Mouse (Mus musculus): ENCODE results near the gene Selplg. TPM values are rescaled to one million over a fixed set of nuclear protein-coding genes. Genes with fewer than 3 reads are reported as not detected.

Gene Selplg
- polyA plus RNA-seq, 1 experiment = not detected

- no peaks in the 10 kb centered on the region for H3K27me3 ChIP-seq (ENCODE audit: control insufficient read depth, insufficient read depth, insufficient read length)
- H3K4me2 ChIP-seq (ENCODE audit: low read depth) = peak within 1 kb of the TSS; percentile 79
- peaks cover 5% of the 10 kb centered on the region for H3K79me2 ChIP-seq (ENCODE audit: control insufficient read depth, insufficient read depth)
- no peaks in the 10 kb centered on the region for H3K36me3 ChIP-seq (ENCODE audit: control insufficient read depth, insufficient read depth)
- peak within 1 kb of the TSS; percentile 34 for H3K4me3 ChIP-seq
- TF ChIP-seq MYOD1 (IDR thresholded peaks at IDR 0.05; ENCODE audit: control insufficient read depth in 1 of 3, insufficient read length in 2 of 3, low read depth in 2 of 3) (peak in 2 of 3 experiments; percentile 94 to 97), TCF12 (IDR thresholded peaks at IDR 0.05; ENCODE audit: insufficient read depth, poor library complexity, severe bottlenecking) (peak; percentile 35), POLR2A (IDR thresholded peaks at IDR 0.05; ENCODE audit: insufficient read length, low read depth) (peak; percentile 97), REST (IDR thresholded peaks at IDR 0.05; ENCODE audit: insufficient read depth, insufficient read length) (peak; percentile 51), POLR2AphosphoS2 (IDR thresholded peaks at IDR 0.05; ENCODE audit: insufficient read length, low read depth) (peak; percentile 94), MYOG (IDR thresholded peaks at IDR 0.05; ENCODE audit: control insufficient read depth in 1 of 3, insufficient read depth in 1 of 3, insufficient read length in 2 of 3, low read depth in 2 of 3) (peak; percentile 62 to 96 (median 95)), CEBPB (IDR thresholded peaks at IDR 0.05; ENCODE audit: insufficient read depth, poor library complexity, severe bottlenecking) (no peak), E2F4 (IDR thresholded peaks at IDR 0.05; ENCODE audit: insufficient read depth) (no peak), MAX (IDR thresholded peaks at IDR 0.05; ENCODE audit: low read depth) (no peak), SRF (IDR thresholded peaks at IDR 0.05; ENCODE audit: control insufficient read depth, insufficient read length, low read depth) (no peak), TCF3 (IDR thresholded peaks at IDR 0.05; ENCODE audit: insufficient read length, low read depth) (peak; percentile 82), USF1 (IDR thresholded peaks at IDR 0.05; ENCODE audit: low read depth) (no peak)
- H3ac ChIP-seq (ENCODE audit: control insufficient read depth, insufficient read length) = no peak within 1 kb of the TSS
Measured at GRCm38 (mm10) chr5:113800280-113800679, 32.2 kb downstream of the Selplg start, which contains the start of gene Tmem119. Gene Tmem119, minus strand, starts transcription at chr5:113800516.

DNA sequence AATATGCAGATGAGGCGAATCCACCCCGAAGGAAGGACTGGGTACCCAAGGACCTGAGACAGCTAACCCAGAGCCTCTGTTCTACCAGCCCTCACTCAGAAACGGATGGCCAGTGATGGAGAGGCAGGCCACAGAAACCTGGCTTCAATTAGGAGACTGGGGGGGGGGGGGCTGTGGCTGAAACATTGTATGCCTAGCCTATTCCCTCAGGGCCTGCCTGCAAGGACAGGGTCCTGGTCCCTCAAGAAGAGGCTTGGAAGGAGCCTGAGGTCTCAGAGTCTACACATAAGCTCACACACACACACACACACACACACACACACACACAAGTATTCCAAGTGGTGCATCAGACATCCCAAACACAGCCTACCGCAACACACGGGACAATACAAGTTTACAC, 32.8 kb downstream of the Selplg start:
- TF ChIP-seq MYOD1 (IDR thresholded peaks at IDR 0.05; ENCODE audit: control insufficient read depth in 1 of 3, insufficient read length in 2 of 3, low read depth in 2 of 3) (no peak), POLR2AphosphoS2 (IDR thresholded peaks at IDR 0.05; ENCODE audit: insufficient read length, low read depth) (no peak), TCF12 (IDR thresholded peaks at IDR 0.05; ENCODE audit: insufficient read depth, poor library complexity, severe bottlenecking) (no peak), CEBPB (IDR thresholded peaks at IDR 0.05; ENCODE audit: insufficient read depth, poor library complexity, severe bottlenecking) (no peak), USF1 (IDR thresholded peaks at IDR 0.05; ENCODE audit: low read depth) (no peak), POLR2A (IDR thresholded peaks at IDR 0.05; ENCODE audit: insufficient read length, low read depth) (no peak), E2F4 (IDR thresholded peaks at IDR 0.05; ENCODE audit: insufficient read depth) (no peak), MYOG (IDR thresholded peaks at IDR 0.05; ENCODE audit: control insufficient read depth in 1 of 3, insufficient read depth in 1 of 3, insufficient read length in 2 of 3, low read depth in 2 of 3) (no peak), MAX (IDR thresholded peaks at IDR 0.05; ENCODE audit: low read depth) (no peak)
- H3K4me2 ChIP-seq (ENCODE audit: low read depth) = peak overlapping the region; percentile 79
- H3K27me3 ChIP-seq (ENCODE audit: control insufficient read depth, insufficient read depth, insufficient read length) = no peaks in the 10 kb centered on the region
- no peaks in the 10 kb centered on the region for H3K36me3 ChIP-seq (ENCODE audit: control insufficient read depth, insufficient read depth)
- peak overlapping the region; percentile 34 for H3K4me3 ChIP-seq
- H3ac ChIP-seq (ENCODE audit: control insufficient read depth, insufficient read length) = no peak overlapping the region
- peaks cover 5% of the 10 kb centered on the region for H3K79me2 ChIP-seq (ENCODE audit: control insufficient read depth, insufficient read depth)

GRCm38 (mm10) chr5:113798525-113798924, 33.9 kb downstream of the Selplg start:
- peak overlapping the region; percentile 34 for H3K4me3 ChIP-seq
- TF ChIP-seq MYOD1 (IDR thresholded peaks at IDR 0.05; ENCODE audit: control insufficient read depth in 1 of 3, insufficient read length in 2 of 3, low read depth in 2 of 3) (peak; percentile 83 to 87 (median 85)), MYOG (IDR thresholded peaks at IDR 0.05; ENCODE audit: control insufficient read depth in 1 of 3, insufficient read depth in 1 of 3, insufficient read length in 2 of 3, low read depth in 2 of 3) (peak; percentile 25 to 71 (median 43)), TCF12 (IDR thresholded peaks at IDR 0.05; ENCODE audit: insufficient read depth, poor library complexity, severe bottlenecking) (peak; percentile 22), REST (IDR thresholded peaks at IDR 0.05; ENCODE audit: insufficient read depth, insufficient read length) (no peak), TCF3 (IDR thresholded peaks at IDR 0.05; ENCODE audit: insufficient read length, low read depth) (no peak), CEBPB (IDR thresholded peaks at IDR 0.05; ENCODE audit: insufficient read depth, poor library complexity, severe bottlenecking) (peak; percentile 37; the same call in 1 of the 2 replicates), E2F4 (IDR thresholded peaks at IDR 0.05; ENCODE audit: insufficient read depth) (no peak), MAX (IDR thresholded peaks at IDR 0.05; ENCODE audit: low read depth) (no peak)
- no peaks in the 10 kb centered on the region for H3K36me3 ChIP-seq (ENCODE audit: control insufficient read depth, insufficient read depth)
- H3K27me3 ChIP-seq (ENCODE audit: control insufficient read depth, insufficient read depth, insufficient read length) = no peaks in the 10 kb centered on the region
- H3K4me2 ChIP-seq (ENCODE audit: low read depth) = peak overlapping the region; percentile 79
- peaks cover 5% of the 10 kb centered on the region for H3K79me2 ChIP-seq (ENCODE audit: control insufficient read depth, insufficient read depth)
- no peak overlapping the region for H3ac ChIP-seq (ENCODE audit: control insufficient read depth, insufficient read length)

GRCm38 (mm10) chr5:113797149-113797882, 35.1 kb downstream of the Selplg start:
- no peaks in the 10 kb centered on the region for H3K36me3 ChIP-seq (ENCODE audit: control insufficient read depth, insufficient read depth)
- H3K27me3 ChIP-seq (ENCODE audit: control insufficient read depth, insufficient read depth, insufficient read length) = no peaks in the 10 kb centered on the region
- TF ChIP-seq CEBPB (IDR thresholded peaks at IDR 0.05; ENCODE audit: insufficient read depth, poor library complexity, severe bottlenecking) (no peak), USF1 (IDR thresholded peaks at IDR 0.05; ENCODE audit: low read depth) (no peak), MYOG (IDR thresholded peaks at IDR 0.05; ENCODE audit: control insufficient read depth in 1 of 3, insufficient read depth in 1 of 3, insufficient read length in 2 of 3, low read depth in 2 of 3) (no peak), POLR2AphosphoS2 (IDR thresholded peaks at IDR 0.05; ENCODE audit: insufficient read length, low read depth) (no peak)
- peak overlapping the region; percentile 79 for H3K4me2 ChIP-seq (ENCODE audit: low read depth)
- peak overlapping the region; percentile 34 for H3K4me3 ChIP-seq
- H3K79me2 ChIP-seq (ENCODE audit: control insufficient read depth, insufficient read depth) = peaks cover 5% of the 10 kb centered on the region
- no peak overlapping the region for H3ac ChIP-seq (ENCODE audit: control insufficient read depth, insufficient read length)

All from myocyte (in vitro differentiated cells).